Mouse (Mus musculus): ENCODE results near the gene Srrm2.

The Srrm2 gene

DNA sequence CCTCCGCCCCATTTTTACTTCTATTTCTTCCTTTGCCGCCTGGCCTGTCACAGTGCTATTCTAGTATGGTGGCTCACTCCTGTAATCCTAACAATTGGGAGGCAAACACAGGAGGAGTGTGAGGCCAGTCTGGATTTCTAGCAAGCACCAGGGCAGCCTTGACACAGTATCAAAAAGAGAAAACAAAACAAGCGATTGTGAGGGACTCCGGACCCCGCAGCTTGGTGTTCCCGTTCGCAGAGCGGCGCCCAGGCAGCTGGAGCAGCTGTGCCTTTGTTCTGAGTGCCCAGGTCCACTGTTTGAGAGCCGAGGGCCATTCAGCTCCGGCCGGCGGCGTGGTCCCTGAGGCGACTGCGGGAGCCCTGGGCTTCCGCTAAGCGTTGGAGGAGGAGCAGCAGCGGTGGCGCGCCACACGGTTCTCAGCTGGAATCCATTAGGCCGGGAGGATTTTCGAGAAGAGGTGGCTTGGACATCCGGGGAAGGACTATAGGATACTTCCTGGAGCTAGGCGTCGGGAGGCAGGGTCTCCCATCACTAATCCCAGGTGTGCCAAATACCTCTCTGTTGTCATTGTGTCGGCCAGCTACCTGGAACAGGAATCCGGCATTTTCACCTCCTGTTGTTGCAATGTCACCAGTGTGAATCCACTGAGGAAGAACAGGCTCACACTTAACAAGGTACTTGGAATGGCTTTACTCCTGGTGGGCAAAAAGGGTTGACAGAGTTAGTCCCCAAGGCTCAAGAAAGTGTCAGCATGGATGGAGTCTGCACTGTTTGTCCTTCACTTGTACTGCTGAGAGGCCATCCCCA, at the start of gene Srrm2:
Gene Srrm2, plus strand, starts transcription at position 264 of the 810 bp plus-strand sequence.
- DNase-seq (ENCODE audit: low spot score), result peak; percentile 78

DNA sequence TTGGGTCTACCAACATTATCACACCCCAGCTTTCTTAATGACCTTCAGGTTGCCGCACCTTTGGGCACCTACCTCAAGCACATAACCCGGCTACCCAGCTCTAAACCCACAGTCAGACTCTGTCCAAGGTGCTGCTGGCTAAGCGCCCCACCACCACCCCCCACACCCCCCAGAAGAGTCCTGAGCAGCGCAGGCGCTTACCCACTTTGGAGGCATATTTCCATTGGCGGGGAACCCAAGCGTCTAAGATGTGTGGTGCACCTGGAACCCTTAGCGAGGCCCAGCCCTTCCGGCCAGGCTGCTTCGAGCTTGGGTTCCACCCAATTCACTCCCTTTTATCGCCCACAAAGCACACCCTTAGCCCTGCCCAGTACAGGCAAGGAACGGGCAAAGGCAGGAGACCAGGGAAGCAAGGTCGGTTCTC, 49.7 kb upstream of the Srrm2 start, which contains the start of gene Paqr4:
Gene Paqr4, minus strand, starts transcription at position 270 of the 424 bp plus-strand sequence.
- DNase-seq (ENCODE audit: low spot score), result no peak

GRCm38 (mm10) chr17:23741359-23742209, 48.7 kb upstream of the Srrm2 start:
- no peak for DNase-seq (ENCODE audit: low spot score)

GRCm38 (mm10) chr17:23742210-23742793, 48.0 kb upstream of the Srrm2 start:
- no peak for DNase-seq (ENCODE audit: low spot score)

- no peak for DNase-seq (ENCODE audit: low spot score)
These were observed 47.4 kb upstream of the Srrm2 start for GRCm38 (mm10) chr17:23742941-23743340.

DNA sequence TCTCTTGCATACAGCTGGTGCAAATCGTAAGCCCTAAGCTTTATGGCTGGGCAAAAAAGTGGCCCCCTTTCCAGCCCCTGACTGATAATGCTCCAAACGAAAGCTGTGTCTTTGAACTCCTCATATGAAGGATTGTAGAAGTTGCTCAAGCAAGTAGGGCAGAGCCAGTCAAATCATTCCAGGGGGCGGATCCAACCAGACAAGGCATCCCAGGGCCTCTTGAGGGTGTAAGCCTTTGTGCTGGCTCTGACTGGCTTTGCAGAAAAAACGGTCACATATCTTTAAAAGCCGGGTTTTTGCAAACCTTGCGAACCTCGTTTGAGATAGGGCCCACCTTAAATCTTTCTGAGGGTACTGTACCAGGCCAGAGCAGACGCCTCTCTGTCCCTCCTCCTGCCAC, 46.3 kb upstream of the Srrm2 start:
- DNase-seq (ENCODE audit: low spot score), result no peak

GRCm38 (mm10) chr17:23744651-23745050, 45.7 kb upstream of the Srrm2 start:
- no peak for DNase-seq (ENCODE audit: low spot score)

DNA sequence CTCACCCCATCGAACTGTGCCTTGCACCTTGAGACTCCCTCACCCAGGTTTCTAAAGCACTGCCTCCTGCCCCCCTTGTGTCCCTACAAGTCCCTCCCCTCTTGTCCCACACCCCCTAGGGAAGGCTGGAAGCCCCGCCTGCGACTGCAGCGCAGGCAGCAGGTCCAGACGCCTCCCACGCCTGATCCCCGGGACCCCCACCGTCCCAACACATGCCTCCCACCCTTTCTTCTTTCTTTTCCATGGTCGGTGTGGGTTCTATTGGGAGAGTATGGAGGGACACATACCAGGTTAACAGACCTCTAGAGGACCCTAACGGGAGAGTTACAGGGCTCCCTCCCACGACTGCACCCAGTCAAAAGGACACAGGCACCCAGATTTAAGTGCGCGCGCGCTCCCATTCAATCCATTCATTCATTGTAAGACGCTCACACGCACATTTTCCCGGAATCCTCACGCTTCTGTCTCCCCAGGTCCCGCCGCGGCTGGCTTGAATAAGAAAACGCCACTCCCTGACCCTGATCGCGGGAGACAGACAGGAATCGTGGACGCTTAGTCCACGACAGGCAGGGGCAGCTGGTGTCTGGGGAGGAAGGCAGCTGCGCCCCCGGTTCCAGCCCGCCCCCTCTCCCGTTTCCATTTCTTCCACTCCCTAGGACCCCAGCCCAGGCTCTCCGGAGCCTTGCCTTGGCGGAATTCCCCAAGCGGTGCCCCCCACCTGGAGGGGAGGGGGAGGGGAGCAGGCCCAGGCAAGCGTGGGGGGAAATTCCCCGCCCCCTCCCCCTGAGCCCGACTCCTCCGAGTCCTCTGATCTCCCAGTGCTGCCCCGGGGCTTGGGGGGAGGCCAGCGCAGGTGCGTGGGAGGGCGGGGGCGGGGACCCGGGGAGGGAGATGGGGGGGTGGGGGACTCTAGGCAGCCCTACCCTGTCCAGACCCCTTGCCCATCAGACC, 44.8 kb upstream of the Srrm2 start, which contains the start of gene Kremen2:
Gene Kremen2, minus strand, starts transcription at position 533 of the 951 bp plus-strand sequence.
- DNase-seq (ENCODE audit: low spot score), result no peak

DNA sequence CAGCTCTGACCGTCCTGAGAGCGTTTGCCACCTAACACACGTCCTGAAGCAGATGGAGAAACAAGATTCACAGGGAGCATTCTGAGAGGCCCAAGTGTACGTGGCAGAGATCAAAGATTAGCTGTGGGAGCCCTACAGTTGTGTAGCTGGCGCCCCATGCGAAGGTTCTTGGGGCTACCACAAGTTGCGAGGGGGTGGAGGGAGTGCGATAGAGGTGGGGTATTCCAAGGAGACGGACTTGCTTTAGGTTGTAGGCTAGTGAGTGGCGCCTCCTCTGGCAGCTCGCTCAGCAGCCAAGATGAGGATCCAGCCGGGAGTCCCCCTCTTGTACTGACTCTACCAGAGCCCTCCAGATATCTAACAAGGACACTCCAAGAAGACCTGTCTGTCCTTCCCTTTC, 44.0 kb upstream of the Srrm2 start:
- DNase-seq (ENCODE audit: low spot score), result no peak

DNA sequence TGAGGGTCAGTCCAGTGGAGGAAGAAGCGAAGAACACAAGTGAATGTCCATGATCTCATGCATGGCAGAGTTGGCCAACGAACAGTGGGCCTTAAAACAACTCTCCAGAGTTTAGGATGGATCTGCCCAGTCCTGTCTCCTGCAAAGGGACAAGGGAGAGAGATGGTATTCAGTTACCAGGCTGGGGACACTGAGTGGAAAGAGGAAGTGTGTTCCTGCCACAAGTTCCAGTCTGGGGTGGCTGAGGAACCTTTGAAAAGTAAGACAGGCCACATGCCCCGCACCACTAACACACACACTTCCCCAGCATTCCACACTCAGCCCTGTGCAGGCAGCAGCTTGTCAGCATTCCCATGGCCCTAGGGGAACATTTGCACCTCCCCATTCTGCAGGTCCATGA, 43.6 kb upstream of the Srrm2 start:
- DNase-seq (ENCODE audit: low spot score), result no peak

- DNase-seq (ENCODE audit: low spot score), result no peak
These were observed 42.9 kb upstream of the Srrm2 start for GRCm38 (mm10) chr17:23747471-23747870.

GRCm38 (mm10) chr17:23748026-23748425, 42.3 kb upstream of the Srrm2 start:
- no peak for DNase-seq (ENCODE audit: low spot score)

DNA sequence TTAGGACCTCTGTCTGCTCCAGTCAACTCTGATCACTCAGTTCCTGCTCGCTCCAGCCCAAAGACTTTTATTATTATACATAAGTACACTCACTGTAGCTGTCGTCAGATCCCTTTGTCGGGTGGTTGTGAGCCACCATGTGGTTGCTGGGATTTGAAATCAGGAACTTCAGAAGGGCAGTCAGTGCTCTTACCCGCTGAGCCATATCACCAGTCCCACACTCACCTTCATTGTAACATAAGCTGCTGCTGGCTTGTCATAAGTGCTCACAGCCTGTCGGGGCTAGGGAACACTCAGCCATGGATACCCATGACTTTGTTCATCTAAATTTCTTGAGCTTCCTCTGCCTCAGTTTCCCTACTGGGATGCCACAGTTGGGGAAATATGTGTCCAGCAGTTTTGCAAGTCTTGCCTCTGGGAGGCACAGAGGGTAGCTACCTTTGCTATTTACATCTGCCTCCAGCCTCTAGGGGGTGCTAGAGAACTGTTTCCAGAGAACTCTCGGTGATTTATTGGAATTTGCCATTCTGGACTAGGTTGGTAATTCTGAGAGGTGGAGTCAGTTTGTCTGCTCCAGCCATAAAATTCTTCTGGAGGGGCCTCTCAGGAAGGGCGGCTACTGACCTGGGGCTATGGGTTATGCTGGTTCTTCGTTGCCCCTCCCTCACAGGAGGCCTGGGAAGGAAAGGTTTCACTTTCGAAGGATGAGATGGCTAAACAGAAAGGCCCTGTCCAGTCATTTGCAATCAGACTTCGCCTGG, 41.5 kb upstream of the Srrm2 start:
- DNase-seq (ENCODE audit: low spot score), result peak; percentile 72

GRCm38 (mm10) chr17:23749400-23750191, 40.7 kb upstream of the Srrm2 start:
- no peak for DNase-seq (ENCODE audit: low spot score)

DNA sequence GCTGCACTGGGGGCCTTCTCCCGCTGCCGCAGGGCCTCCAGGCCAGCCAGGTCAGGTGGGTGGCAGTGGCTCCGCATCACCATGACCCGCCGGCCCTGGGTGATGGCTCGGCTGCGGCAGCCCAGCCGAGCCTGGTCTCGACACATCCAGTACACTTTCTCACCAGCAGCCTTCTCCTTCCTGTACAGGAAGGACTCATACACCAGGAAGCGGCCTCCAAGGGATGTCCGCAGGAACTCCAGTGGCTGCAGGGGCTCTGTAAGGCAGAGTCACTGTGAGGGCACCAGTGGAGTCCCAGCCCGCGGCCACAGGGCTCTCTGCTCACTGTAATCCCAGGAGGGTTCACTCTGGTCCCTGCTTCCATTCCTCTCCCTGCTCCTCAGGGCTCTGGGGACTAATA, 34.6 kb upstream of the Srrm2 start:
- DNase-seq (ENCODE audit: low spot score), result no peak

- DNase-seq (ENCODE audit: low spot score), result no peak
These were observed 32.8 kb upstream of the Srrm2 start for GRCm38 (mm10) chr17:23757581-23757980.

GRCm38 (mm10) chr17:23758801-23759200, 31.5 kb upstream of the Srrm2 start:
- no peak for DNase-seq (ENCODE audit: low spot score)

DNA sequence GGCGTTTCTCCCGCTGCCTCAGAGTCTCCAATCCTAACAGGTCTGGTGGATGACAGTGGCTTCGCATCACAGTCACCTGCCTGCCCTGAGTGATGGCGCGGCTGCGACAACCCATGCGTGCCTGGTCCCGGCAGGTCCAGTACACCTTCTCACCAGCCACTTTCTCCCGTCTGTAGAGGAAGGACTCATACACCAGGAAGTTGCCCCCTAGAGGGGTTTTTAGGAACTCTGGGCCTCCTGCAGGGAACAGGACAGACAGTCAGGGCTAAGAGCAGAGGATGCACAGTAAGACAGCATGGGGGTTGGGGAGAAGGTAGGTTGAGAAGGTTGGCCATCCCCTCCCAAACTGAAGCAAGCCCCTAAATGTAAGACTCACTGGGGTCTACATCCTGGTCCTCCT, 30.1 kb upstream of the Srrm2 start:
- no peak for DNase-seq (ENCODE audit: low spot score)

GRCm38 (mm10) chr17:23761155-23761554, 29.2 kb upstream of the Srrm2 start:
- no peak for DNase-seq (ENCODE audit: low spot score)

- no peak for DNase-seq (ENCODE audit: low spot score)
These were observed 27.4 kb upstream of the Srrm2 start for GRCm38 (mm10) chr17:23762976-23763375.

All from testis, postnatal 10 days (tissue).